Mouse (Mus musculus) testis, postnatal 14 days (tissue): Measurements from ENCODE around the gene Gm42791.
A peak's percentile ranks its signal among the peaks of the same experiment; 100 is the strongest.

Experiments used
- DNase-seq: peaks from one replicate; pipeline ENCODE4 v3.0.0; 2021; ENCODE audit warnings: low spot score

The Gm42791 gene

GRCm38 (mm10) chr5:149007295-149007646, 12.3 kb upstream of the Gm42791 start:
- no peak for DNase-seq

DNA sequence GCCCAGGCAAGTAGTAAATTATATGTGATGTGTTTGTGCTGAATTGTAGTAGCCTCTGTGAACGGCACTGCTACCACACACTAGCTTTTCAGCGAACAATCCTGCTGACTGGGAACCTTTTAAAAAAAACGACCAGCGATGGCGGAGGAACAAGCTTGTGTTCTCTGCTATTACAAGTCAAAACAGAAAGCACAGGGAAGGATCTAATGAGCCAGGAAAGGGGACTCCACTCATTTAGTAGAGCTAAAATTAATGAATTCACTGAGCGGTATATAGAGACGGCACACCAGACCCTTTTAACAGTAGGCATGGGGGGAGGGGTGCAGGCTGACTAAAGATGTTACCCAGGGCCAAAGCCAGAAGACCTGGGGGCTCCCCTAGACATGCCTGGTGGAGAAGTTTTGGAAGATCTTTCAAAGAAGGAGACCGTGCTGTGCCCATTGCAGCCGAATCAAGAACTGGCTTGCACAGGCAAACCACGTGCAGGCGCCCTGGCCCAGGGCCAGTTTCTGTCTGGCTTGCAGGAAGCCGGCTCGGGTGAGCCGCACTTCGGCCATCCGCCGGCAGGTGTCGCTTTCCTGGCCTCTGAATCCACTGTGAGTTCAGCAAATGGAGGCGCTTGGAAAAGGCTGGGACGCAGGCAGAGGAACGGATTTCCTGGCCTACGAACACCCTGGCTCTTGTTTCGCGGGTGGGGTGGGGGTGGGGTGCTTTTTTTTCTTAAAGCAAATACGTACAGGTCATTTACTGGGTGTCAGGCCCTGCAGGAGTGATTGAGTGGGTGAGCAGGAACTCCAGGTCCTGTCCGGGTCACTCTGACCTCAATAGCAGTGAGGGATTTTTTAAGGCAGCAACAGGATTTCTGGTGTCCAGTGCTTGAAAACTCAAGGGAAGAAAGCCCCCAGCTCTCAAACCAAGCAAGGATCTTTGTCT, 11.7 kb upstream of the Gm42791 start:
- DNase-seq = peak; percentile 94

GRCm38 (mm10) chr5:149005701-149006361, 10.9 kb upstream of the Gm42791 start:
- no peak for DNase-seq

DNA sequence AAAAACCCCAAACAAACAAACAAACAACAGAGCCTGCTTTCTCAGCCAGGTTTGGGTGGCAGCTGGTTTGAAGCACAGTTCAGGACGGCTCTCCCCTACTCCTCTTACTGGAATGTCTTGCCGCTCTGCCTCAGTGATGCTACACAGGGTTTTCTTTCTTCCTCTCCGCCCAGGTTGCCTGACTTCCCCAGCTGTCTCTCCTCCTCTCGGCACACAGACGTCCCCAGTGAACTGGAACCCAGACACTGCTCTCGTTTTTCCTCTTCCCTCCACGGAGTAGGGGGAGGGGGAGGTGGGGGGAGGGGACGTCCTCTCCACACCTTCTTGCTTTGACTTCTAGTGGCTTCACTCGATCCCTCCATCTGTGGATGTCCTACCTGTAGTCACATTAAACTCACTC, 10.1 kb upstream of the Gm42791 start:
- DNase-seq = no peak

GRCm38 (mm10) chr5:149003137-149003536, 8.2 kb upstream of the Gm42791 start:
- DNase-seq = no peak

- DNase-seq = no peak
These were observed 7.8 kb upstream of the Gm42791 start for GRCm38 (mm10) chr5:149002803-149003115.

DNA sequence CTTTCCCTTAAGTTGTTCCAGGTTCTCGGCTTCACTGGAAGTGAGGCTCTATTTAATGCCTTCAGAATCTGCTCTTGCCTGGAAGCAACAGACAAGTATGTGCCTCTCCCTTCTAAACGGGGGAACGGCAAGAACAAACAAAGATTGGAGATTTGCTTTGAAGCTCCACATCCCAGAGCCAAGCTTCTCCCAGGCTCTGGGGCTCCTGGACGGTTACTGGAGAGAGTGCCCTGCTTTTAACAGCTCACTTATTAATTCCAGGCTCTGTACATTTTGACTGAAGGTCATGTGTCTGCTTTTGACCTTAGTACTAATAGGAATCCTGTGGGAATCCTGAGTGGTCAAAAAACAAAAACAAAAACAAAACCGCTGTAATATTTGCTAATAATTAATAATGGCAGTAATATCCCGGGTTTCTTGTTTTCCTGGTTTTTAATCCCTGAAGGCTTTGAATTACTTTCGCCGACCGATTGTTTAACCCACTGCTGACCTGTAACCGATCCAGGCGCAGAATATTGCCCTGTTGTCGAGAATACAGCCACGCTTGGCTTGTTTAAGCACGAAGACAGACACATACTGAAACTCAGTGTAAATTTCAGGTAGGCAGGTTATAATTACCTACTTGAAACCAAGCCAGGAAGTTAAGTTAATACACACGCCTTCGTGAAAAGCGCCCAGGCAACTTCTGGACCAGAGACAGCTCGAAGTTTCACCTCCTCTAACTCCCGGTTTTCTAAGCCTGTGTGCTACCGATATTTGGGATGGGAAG, 7.3 kb upstream of the Gm42791 start:
- DNase-seq = no peak

GRCm38 (mm10) chr5:148999802-149000201, 4.9 kb upstream of the Gm42791 start:
- no peak for DNase-seq

- no peak for DNase-seq
These were observed 3.6 kb upstream of the Gm42791 start for GRCm38 (mm10) chr5:148998512-148998911.

GRCm38 (mm10) chr5:148996709-148997037, 1.7 kb upstream of the Gm42791 start:
- no peak for DNase-seq

GRCm38 (mm10) chr5:148995962-148996708, 1.2 kb upstream of the Gm42791 start:
- DNase-seq = no peak

DNA sequence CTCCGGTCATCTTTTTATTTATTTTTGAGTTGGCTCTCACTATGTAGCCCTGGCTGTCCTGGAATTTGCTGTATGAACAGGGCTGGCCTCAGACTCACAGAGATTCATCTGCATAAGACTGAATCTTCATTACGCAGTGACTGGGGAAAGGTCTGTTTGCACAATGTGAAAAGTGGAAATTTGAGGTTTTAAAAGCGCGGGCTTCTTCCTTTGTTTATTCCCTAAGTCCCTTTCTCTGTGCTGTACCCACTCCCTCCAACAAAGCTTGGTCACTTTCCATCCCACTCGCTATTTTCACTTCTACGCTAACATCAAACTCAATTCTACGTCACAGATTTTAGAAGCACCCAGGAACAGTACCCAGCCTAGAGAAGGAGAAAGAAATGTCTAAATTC, 639 bp downstream of the Gm42791 start:
- no peak for DNase-seq

DNA sequence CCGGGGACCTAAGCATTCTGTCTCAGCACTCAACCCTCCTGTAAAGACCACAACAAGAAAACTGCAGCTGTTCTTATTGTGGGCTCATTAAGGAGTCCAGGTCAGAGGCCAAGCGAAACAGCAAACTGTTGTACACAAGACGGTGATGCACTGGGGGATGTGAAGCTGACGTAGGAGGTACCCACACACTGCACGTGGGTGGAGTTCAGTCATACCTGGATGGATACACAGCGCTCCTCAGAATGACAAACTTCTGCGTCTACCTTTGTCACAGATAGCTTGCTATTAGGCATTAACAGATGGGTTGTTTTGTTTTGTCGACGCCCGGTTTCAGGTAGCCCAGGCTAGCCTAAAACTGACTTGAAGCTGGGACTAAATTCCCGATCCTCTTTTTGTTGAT, 2.3 kb downstream of the Gm42791 start:
- no peak for DNase-seq

GRCm38 (mm10) chr5:148990891-148991311, 4.0 kb downstream of the Gm42791 start:
- DNase-seq = no peak

DNA sequence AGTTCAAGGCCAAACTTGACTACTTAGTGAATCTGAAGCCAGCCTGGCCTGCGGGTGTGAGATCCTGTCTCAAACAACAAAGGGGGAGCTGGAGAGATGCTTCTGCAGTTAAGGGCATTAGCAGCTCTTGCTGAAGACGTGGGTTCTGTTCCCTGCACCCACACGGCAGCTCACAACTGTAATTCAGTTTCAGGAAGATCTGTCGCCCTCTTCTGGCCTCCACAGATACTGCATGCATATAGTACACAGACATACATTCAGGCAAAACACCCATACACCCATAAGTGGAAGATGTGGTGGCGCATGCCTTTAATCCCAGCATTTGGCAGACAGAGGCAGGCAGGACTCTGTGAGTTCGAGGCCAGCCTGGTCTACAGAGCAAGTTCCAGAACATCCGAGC, 5.5 kb downstream of the Gm42791 start:
- DNase-seq = no peak

GRCm38 (mm10) chr5:148984961-148985360, 10.0 kb downstream of the Gm42791 start:
- no peak for DNase-seq

DNA sequence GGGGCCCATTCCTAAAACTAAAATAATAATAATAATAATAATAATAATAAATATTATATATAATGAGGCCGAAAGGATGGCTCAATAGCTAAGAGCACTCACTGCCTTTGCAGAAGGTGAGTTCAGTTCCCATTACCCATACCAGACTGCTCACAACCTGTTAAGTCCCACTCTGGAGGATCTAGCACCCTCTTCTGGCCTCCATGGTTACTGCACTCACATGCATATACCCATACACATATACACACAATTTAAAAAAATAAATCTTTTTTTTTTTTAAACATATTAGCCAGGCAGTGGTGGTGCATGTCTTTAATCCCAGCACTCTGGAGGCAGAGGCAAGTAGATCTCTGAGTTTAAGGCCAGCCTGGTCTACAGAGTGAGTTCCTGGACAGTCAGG, 11.3 kb downstream of the Gm42791 start:
- no peak for DNase-seq

GRCm38 (mm10) chr5:148983108-148983664, 11.8 kb downstream of the Gm42791 start:
- no peak for DNase-seq

GRCm38 (mm10) chr5:148982396-148982795, 12.6 kb downstream of the Gm42791 start:
- DNase-seq = no peak

GRCm38 (mm10) chr5:148980607-148981006, 14.3 kb downstream of the Gm42791 start:
- peak; percentile 42 for DNase-seq

GRCm38 (mm10) chr5:148978458-148979165, 16.3 kb downstream of the Gm42791 start:
- no peak for DNase-seq
